Mouse (Mus musculus) thymus, adult 2 months (tissue): ENCODE data around the gene Prdm13. TPM values are rescaled to one million over a fixed set of nuclear protein-coding genes. Genes with fewer than 3 reads are reported as not detected.
A peak's percentile ranks its signal among the peaks of the same experiment; 100 is the strongest.

Experiments used
- DNase-seq: peaks from one replicate; pipeline ENCODE4 v3.0.0; 2021
- H3K27ac ChIP-seq: fragments of 200-500 bp; 2 replicates; pipeline ENCODE4 v1.5.1; 2012; ENCODE audit warnings: low read length, control low read depth; ENCODE audit not compliant: control insufficient read depth, insufficient read depth
- H3K27me3 ChIP-seq: fragments of 200-500 bp; 2 replicates; pipeline ENCODE4 v1.6.1; 2012; ENCODE audit warnings: mild to moderate bottlenecking, low read length, moderate library complexity, mixed read lengths; ENCODE audit not compliant: control insufficient read depth, insufficient read depth
- H3K36me3 ChIP-seq: fragments of 200-500 bp; 2 replicates; pipeline ENCODE4 v1.6.1; 2012; ENCODE audit warnings: mild to moderate bottlenecking, low read length, moderate library complexity; ENCODE audit not compliant: control insufficient read depth, insufficient read depth
- H3K4me1 ChIP-seq: fragments of 200-500 bp; replicated peaks from 2 replicates; pipeline ENCODE4 v1.6.1; 2012; ENCODE audit warnings: low read length; ENCODE audit not compliant: control insufficient read depth, insufficient read depth
- H3K4me3 ChIP-seq: fragments of 200-500 bp; 2 replicates; pipeline ENCODE4 v1.5.1; 2012; ENCODE audit warnings: mild to moderate bottlenecking, low read length, control low read depth, moderate library complexity; ENCODE audit not compliant: control insufficient read depth, insufficient read depth
- CTCF ChIP-seq: fragments of 200-500 bp; IDR thresholded peaks from 2 replicates; pipeline ENCODE4 v1.5.1; 2012; ENCODE audit warnings: mild to moderate bottlenecking, control low read depth, low read length, moderate library complexity, borderline replicate concordance; ENCODE audit not compliant: control insufficient read depth, poor library complexity, insufficient read depth; ENCODE audit errors: extremely low read depth
- POLR2A ChIP-seq: fragments of 200-500 bp; IDR thresholded peaks from 2 replicates; pipeline ENCODE4 v1.6.1; 2012; ENCODE audit warnings: mild to moderate bottlenecking, low read length, control low read depth, moderate library complexity; ENCODE audit not compliant: control insufficient read depth, poor library complexity, insufficient read depth; ENCODE audit errors: extremely low read depth
- WGBS: fragments of 180-500 bp; shearing (Covaris S2); methylation state at CpG from one replicate; pipeline ENCODE4 v1.1.7; 2018; 5-methylcytosine and 5-hydroxymethylcytosine counted together
- polyA plus RNA-seq: library from polyadenylated mRNA; depleted of rRNA; stranded (reverse); fragments of >200 nt; gene quantifications from 2 replicates; pipeline ENCODE4 v1.2.3, GENCODE M21; 2012; rRNA removed

Prdm13 gene
- polyA plus RNA-seq, result not detected in 2 replicates

DNA sequence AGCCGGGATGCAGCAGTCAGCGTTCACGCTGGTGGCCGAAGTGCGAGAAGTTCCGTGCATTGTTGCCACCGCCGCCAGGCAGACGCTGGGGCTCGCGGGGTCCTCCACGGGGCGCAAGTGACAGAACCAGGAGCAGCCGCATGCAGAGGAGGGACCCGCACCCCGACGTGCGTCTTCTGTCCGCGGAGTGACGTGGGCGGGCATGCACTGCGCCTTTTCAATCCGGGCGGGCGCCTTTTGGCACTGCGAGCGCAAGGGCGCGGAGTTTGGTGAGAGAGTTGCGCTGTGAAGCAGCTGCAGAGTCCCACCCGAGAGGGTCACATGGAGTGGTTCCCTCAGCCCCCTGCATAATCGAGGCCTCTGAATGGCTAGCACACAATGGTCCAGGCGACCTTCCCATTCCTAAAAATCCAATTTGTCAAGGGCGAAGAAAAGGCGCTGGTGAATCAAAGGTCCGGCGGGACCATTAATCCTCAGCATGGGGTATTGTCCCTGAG, at the start of gene Prdm13:
Gene Prdm13, minus strand, starts transcription at position 369 of the 497 bp plus-strand sequence.
- peaks cover 27% of the 10 kb centered on the region for H3K27me3 ChIP-seq
- TF ChIP-seq CTCF, result no peak
- no peak for TF ChIP-seq POLR2A

DNA sequence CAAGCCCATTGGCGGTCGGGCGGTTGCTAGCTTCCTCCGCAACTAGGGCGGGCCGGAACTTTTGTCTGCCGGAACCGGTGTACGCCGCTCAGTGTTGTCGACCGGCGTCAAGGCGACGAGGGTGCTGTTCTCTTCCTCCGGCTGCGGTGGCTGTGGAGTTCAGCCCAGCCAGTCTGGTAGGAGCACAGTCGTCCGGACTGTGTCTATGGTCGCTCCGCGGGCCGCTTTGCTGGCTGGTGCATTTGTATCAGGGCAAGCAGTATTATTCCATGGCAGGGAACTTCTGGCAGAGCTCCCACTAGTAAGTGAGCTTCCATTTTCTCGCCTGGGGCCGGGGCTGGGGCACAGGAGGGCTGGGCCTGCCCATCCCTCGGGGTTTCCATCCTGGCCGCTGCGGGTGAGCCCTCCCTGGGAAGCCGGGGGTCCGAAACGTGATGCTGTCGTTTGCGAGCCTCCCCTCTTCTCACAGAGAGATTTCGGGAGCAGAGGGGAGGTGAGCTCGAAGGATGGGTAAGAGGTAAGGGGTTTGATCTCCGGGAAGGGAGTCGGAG, 41.9 kb upstream of the Prdm13 start, which contains the start of gene Ccnc:
Gene Ccnc, plus strand, starts transcription at position 87 of the 551 bp plus-strand sequence.
- peak; percentile 91 for DNase-seq
- Histone ChIP-seq H3K27me3 (no peaks in the 10 kb centered on the region), H3K36me3 (no peaks in the 10 kb centered on the region), H3K4me1 (peaks cover 2% of the 10 kb centered on the region), H3K4me3 (peak within 1 kb of the TSS; percentile 68), H3K27ac (no peak within 1 kb of the TSS)
- WGBS, result under 1% methylated on average over 37 of the region's 37 CpGs
- TF ChIP-seq POLR2A (peak; percentile 70; the same call in 1 of the 2 replicates), CTCF (peak; percentile 33; the same call in 1 of the 2 replicates)

More for the DNA sequence above, at the start of gene Prdm13:
- DNase-seq, result no peak
- Histone ChIP-seq H3K4me1 (0 out of 2 replicates have a peak, but pooled peaks cover 3% of the 10 kb centered on the region), H3K27ac (no peak within 1 kb of the TSS), H3K4me3 (no peak within 1 kb of the TSS), H3K36me3 (no peaks in the 10 kb centered on the region)
- WGBS, result 7% methylated on average over 38 of the region's 38 CpGs

DNA sequence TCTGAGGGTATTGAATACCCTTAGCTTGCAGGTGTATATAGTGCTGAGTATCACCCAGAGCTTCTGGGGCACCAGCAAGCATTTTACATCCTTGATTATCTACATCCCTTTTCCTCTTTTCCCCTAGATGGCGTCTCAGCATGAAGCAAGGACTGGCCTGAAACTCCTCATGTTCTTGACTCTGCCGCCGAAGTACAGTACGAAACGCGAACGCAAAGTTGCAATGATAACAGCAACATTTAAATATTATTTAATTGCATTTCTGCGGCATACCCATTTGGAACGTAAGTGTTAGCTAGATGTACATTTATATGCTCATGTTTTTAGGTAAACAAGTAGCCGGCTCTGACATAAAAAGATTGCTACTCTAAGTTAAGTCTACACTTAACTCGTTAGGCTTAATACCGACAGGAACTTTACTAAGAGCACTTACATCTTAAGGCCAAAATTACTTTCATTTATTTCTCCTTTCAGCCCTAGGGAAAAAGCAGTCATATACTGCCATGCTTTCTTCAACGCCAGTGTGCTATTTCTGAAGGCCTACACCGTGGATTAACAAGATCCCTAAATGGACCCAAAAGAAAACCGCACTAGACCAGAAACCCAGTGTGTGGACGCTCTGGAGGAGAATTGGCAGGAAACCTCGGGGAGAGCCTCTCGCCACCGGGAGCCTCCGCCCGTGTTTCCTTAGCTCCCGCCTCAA, 41.3 kb upstream of the Prdm13 start:
- Histone ChIP-seq H3K27me3 (no peaks in the 10 kb centered on the region), H3K4me3 (peak overlapping the region; percentile 68), H3K4me1 (peaks cover 2% of the 10 kb centered on the region), H3K36me3 (no peaks in the 10 kb centered on the region), H3K27ac (no peak overlapping the region)
- TF ChIP-seq CTCF (no peak), POLR2A (no peak)
- peak; percentile 44 for DNase-seq
- WGBS, result under 1% methylated on average over 22 of the region's 22 CpGs

DNA sequence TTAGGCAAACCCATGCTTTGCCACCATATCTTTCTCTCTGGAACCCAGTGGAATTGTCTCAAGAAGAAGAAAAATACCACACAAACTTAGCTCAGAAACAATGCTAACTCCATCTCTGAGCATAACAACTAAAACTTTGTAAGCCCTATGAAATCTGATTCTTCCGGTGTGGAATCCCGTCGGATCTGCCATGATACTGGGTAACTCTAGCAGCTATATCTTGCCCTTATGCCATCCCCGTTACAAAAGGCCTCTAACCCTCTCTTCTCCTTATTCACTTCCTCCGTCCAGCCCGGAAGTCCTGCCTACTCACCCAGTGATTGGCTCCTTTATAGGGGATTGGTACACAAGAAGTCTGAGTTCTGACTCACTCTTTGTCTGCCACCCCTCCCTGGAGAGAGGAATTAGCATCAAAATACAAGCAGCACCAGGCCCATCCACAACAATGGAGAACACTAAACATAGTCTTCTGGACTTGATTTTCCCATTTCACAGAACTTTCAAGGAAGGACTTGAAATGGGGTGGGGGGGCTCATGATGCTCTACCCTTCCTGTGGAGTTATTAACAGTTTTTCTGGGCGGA, 37.1 kb upstream of the Prdm13 start:
- Histone ChIP-seq H3K36me3 (no peaks in the 10 kb centered on the region), H3K27ac (no peak overlapping the region), H3K4me1 (no peaks in the 10 kb centered on the region), H3K4me3 (no peak overlapping the region), H3K27me3 (no peaks in the 10 kb centered on the region)
- WGBS, result 75% methylated on average over 7 of the region's 7 CpGs
- no peak for TF ChIP-seq CTCF
- no peak for TF ChIP-seq POLR2A
- DNase-seq, result no peak

DNA sequence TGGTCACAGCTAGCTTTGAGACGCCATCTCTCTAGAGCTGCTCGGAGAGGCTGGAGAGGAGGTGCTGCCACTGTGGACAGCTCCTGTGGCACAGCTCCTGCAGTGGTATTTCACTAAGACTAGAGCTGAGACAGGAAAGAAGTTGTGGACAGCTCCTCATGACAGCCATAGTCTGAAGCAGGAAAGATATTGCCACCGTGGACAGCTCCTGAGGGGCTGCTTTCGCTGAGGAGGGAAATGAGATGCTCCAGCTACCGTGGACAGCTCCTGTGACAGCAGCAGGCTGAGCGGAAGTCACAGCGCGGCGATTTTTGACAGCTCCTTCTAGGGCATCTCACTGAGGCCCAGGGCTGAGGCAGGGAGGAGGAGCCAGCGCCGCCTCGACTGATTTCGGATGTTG, 26.4 kb upstream of the Prdm13 start:
- H3K27me3 ChIP-seq, result no peaks in the 10 kb centered on the region
- 4% methylated on average over 13 of the region's 13 CpGs for WGBS
- H3K27ac ChIP-seq, result no peak overlapping the region
- TF ChIP-seq POLR2A (no peak), CTCF (no peak)
- peak; percentile 57 for DNase-seq
- H3K4me3 ChIP-seq, result no peak overlapping the region
- no peaks in the 10 kb centered on the region for H3K36me3 ChIP-seq
- no peaks in the 10 kb centered on the region for H3K4me1 ChIP-seq

DNA sequence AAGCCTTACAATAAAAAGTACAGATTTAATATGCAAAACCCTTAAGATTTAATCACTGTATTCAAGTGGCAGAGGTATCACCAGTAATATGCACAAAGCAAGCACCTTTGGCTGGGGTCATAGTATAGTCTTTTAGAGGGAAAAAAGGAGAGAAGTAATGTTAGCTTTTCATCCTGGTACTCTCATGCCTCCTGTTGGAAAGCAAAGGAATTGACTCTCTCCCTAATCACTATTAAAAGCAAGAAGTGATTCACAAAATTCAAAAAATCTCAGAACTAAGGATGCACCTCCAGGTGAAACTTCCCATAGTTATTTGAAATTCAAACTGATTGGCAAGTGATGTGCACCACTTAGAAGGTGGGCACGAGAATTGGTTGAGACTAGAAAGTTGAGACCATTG, 19.3 kb upstream of the Prdm13 start:
- Histone ChIP-seq H3K36me3 (no peaks in the 10 kb centered on the region), H3K27ac (no peak overlapping the region), H3K4me3 (no peak overlapping the region), H3K27me3 (no peaks in the 10 kb centered on the region), H3K4me1 (no peaks in the 10 kb centered on the region)
- no peak for DNase-seq
- WGBS, result 54% methylated on average over 1 of the region's 1 CpGs
- TF ChIP-seq POLR2A (no peak), CTCF (no peak)
